Mouse (Mus musculus) gastrocnemius, postnatal 25 days (tissue): ENCODE results near the gene Cbx4. TPM values are rescaled to one million over a fixed set of nuclear protein-coding genes. Genes with fewer than 3 reads are reported as not detected.
A peak's percentile ranks its signal among the peaks of the same experiment; 100 is the strongest.

Source experiments
- DNase-seq: peaks from one replicate; pipeline ENCODE4 v3.0.0; 2022
- total RNA-seq, 2 experiments: library from RNA; stranded (reverse); gene quantifications; 1 replicate in 1 of 2; 2 replicates in 1 of 2; pipeline ENCODE4 v1.2.3; 2021

The Cbx4 gene
- total RNA-seq, 2 experiments from 2014 or later, result 2.4 to 3.5 TPM

DNA sequence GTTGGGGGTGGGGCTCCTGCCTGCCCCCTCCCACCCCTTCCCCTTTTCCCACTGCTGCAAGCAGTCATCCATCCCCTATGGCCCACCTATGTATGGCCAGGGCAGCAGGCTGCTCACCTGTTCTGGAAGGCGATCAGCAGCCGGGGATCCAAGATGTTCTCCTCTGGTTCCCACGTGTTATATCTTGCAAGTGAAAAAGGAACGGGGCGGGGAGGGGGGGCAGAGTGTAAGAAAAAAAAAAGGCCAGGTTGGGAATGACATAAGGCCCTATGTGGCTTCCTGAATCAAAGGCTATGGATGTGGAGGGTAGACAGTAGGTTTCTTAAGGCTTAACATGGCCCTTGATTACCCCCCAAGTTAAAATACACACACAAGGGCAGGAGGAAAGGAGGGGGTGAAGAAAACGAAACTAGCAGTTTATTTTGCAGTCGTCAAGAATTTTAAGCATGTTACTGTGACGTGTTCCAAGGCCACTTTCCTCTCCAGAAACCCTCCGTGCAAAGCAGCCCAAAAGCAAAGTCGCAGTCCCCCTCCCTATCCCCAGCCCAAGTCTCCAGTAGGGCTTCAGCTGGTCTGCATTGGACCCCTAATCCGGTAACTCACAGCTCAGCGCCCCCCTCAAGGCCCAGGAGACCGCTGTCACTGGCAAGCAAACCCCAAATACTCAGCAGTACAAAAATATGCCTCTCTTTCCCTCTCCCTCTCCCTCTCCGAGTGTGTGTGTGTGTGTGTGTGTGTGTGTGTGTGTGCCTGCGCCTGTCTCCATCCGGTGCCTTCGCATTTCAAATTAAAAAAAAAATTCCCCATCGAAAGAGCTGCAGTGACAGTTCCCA is 1.4 kb downstream of the Cbx4 start:
- DNase-seq, result peak; percentile 45

DNA sequence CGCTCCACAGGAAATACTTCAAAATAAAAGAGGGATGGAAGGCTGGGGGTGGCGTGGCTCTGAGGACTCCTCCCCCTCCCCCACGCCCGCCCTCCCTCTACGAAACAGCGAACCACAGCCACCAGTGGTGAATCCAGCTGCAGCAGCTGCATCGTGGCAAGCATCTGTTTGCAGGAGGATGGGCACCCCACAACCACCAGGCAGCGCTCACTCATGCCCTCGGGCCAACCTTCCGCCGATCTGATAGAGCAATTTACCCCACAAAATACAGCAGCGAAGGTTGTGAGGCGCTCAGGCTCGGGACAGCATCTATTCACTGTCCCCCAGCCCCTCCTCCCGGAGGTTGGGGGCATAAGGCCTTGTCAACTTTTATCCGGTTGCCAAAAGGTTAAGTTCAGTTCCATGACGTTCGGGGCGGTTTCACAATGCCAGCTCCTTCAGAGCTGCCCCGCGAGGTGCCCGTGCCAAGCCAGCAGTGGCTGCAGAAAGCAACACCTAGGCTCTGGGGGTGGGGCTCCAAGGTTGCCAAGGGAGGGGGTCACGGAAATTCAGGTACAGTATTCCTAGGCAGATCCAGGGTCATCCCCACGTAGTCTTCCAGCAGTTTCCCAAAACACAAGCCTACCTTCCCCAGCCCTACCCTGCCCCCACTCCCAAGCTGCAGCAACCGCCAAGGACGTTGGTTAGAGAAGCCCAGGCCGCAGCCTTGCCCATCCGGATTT is 2.1 kb downstream of the Cbx4 start:
- DNase-seq, result peak; percentile 36

DNA sequence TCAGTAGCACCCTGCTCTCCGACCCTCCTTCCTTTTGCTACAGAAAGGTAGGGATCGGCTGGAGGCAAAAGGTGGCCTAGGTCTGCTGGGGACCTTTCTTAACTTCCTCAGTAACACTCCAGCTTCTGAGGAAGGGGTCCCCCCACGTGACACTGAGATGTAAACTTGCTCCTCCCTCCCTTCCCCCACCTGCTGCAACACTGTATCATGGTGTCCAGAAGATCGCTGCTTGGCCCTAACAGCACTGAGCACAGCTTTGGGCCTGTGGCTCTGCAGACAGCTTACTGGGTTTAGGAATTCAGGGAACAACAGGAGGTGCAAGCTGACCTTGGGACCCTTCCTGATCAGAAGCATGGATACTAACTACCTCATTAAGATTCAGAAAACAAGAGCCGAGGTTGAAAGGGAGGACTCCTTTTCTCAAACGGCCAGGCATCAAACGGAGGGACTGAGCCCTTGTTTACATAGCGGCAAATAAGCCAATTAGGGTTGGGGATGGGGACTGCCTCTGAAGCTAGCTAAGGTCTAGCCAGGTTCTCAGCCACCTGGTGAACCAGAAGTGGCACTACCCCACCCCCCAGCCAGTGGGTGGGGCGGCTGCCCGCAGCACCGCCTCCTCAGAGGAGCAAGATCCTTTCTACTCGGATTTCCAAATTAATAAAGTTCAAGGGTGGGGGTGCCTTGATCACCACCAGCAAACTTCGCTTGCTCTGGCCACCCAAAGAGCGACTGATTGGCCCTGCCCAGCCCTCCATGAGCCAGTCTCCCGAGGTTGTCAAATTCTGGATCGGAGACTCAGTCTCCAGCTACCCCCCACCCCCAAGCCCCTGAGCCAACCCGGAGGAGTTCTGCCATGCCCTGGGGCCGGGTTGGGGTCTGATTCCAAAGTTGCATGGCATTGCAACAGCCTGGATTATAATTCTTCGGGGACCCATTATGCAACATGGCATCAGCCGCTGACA is 3.1 kb downstream of the Cbx4 start:
- no peak for DNase-seq

DNA sequence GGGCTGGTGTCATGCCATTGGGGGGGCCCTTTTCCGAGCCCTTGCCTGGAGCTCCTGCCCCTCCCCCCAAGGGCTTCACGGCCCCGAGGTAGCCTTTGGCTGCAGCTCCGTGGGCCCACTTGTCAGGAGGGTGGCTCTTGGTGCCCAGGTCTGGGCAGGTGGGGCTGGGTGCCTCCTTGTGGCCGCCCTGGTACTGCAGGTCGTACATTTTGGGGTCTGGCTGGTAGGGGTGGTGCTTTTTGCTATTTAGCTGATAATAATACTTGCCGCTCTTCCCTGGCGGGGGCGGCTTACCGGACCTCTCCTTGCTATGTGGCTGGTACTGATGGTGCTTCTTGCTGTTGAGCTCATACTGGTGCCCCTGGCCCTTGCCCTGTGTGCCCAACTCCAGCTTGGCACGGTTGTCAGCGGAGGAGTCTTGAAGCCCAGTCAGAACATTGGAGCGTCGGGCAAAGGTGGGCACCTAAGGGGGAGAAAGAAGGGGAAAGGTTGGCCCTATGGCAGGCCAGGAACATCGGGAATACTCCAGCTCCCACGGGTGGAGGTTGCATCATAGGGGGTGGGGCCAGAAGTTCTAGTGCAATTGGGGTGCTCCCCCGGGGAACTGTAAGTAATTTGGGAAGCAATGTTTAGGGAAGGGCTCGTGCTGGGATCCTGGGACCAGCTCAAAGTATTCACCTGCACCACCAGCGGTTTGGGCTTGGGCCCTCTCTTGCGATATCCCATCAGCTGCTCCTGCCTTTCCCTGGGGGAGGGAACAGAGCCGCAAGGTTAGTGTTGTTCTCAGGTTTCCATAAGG is 4.0 kb downstream of the Cbx4 start:
- DNase-seq, result no peak

DNA sequence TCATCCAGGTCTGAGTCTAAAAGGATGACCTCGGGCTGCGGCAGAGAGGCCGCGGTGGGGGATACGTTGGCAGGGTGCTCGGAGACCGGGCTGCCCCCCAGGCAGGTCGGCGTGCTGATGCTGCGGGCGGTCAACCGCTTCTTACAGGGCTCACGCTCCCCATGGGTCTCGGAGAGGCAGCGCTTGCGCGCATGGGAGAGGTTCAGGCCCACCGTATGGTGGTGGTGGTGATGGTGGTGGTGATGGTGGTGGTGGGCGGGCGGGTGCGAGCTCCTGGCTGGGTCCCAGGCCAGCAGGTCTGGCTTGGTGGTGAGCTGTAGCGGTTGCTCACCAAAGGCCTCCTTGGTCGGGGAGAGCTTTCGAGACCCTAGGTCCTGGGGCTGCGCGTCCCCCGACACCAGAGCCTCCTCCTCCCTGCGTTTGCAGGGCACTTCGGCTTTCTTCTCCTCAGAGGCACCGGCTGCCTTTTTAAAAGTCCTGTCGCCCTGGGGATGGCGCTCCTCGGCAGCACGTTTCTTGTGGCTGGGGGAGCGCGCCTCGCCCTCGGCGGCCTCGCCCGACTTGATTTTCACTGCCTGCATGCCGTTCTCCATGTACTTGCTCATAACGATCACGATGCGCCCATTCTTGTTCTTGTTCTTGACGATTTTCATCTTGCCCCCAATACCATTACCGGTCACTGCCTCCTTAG is 4.7 kb downstream of the Cbx4 start:
- no peak for DNase-seq

DNA sequence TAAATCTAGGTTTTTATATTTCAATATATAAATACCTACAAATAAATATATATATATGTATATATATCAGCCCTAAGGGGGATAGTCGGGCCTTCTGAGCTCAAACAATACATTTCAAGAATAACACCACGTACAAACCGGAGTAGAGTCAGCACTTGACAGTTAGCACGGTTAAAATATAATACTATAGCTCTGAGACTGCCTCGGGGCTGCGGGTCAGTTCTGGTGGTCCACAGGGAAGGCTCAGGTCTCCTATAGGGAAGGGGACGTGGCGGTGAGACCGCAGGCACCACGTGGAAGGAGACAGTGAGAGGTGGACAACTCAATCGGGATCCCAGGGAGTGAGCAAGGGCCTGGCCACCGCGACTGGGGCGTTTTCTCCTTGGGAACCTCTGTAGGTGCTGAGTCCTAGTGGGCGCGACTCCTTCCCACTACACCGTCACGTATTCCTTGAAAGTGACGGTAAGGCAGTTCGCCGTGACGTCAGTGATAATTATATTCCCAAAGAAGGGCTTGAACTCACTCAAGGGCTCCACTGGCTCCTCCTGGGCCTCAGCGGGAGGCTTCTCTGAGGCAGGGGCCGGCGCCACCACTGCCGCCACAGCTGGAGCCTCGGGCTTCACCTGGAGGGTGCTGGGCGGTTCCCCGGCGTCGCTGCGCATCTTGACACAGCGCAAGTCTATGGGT is 5.4 kb downstream of the Cbx4 start:
- DNase-seq, result no peak

DNA sequence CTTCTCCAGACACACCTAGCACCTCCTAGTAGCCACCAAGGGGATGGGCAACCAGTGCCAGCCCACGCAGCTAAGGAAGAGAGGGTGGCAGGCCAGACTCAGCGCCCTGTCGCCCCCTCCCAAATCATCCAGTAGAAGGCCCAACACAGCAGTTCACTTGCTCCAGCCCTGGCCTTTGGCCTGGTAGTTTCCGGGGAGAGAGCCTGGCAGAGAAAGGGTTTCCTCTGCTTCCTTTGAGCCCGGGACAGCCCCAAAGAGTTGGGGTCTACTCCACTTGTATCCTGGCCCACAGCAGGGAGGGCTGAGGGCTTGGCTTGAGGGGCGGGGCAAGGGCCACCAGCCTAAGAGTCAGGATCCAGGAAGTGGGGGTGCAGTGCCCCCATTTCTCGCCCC is 6.6 kb downstream of the Cbx4 start:
- no peak for DNase-seq

DNA sequence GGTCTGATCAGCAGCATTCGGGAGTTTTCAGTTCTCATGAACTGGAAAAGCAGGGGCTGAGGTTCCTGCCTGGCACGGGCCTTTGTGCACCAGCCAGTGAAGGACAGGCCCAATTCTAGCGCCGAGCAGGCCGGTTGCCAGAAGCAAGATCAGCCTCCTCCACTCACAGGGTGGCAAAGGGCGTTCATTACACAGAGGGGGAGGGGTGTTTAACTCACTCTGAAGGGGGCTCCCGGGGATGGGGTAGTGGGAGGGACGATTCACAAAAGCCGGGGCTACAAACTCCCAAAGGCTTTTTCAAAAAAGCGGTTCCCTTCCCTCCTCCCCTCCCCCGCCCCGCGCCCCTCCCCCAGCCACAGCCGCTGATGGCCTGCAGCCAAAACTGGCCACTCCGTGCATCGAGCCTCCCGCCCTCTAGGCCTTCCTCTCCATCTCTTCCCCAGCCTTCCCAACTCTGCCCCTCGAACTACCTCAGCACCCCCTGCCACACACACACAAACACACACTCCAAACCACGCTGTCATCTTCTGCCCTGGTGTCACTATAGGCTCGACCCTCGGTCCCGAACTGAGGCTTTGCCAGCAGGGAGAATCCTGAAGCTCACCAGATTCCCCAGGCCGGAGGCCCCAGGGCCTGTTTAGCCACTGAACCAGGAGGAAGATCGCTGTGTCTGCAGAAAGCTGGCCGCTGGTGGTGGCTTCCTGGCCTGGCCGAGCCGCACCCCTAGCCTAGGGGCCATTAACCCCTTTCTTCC is 7.2 kb downstream of the Cbx4 start:
- no peak for DNase-seq

DNA sequence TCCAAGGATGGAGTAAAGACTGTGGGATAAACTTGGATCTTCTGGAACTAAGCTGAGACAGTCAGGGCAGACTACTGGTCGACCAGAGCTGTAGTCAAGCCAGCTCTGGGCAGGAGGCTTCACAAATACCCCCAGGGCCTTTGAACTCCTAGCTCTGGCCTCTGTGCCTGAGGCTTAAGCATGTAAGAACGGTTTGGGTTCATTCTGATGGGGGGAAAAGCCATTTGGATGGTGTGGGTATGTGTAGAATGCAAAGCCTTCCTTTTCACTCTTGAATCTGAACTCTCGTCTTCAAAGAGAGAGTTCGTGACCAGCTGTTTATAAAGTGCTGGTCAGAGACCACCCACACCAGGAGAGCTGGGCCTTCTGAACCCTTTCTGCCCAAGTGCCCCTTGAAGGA is 8.3 kb downstream of the Cbx4 start:
- DNase-seq, result no peak

DNA sequence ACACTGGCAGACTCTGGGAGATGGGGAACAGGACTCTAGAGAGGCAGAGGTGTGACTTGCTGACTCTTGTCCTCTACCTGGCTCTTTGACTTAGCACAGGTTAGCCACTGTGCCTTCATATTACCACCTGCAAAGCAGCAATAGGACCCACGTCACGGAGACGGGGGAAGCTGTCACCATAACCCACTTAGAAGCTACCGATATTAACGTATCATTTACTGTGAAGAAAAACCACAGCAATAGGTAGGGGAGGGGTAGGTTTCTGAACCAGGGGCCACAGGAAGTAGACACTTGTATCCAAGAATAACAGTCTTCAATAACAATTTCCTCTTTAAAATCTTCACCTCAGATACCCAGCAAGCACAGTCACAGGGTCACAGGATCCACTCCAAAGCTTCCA is 10.2 kb downstream of the Cbx4 start:
- no peak for DNase-seq

DNA sequence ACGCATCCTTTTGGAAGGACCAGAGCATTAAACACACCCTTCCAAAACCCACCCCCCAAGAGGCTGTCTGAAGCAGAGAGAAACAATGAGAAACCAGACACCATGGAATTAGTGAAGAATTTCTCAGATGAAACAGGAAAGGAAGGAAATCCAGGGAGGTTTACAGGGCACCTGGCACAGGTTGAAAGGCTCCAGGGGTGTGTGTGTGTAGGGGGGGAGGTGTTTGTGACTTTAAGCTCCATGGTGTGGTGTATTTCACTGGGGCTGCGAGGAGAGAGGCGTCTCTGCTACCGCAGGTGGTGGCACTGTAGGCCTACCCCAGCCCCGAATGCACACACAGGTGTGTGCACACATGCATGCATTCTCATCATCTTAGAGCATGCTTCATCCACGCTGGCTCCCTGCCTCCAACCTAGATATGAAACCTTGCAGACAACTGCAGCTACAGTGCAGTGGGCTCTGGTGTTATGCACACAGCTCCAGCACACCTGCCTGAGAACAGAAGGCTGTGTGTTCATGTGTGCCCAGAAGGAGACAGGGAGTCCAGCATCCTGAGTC is 12.1 kb downstream of the Cbx4 start:
- no peak for DNase-seq

DNA sequence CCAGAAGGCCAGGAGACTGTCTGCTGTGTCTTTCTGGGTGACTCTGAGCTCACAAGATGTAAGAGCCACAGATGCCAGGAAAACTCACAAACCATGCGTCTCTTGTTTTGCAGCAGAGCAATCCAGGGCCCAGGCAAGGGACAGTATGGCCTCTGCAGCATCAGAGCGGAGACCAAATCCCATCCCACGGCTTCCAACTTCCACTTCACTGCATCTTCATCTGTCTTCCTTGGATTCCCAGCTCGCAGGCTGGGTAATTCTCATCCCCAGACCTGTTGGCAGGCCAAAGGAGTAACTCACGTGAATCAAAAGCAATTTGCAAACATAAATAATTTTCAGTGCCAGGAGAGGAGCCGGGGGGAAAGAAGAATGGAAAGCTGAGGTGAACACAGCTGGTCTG is 13.0 kb downstream of the Cbx4 start:
- DNase-seq, result no peak

DNA sequence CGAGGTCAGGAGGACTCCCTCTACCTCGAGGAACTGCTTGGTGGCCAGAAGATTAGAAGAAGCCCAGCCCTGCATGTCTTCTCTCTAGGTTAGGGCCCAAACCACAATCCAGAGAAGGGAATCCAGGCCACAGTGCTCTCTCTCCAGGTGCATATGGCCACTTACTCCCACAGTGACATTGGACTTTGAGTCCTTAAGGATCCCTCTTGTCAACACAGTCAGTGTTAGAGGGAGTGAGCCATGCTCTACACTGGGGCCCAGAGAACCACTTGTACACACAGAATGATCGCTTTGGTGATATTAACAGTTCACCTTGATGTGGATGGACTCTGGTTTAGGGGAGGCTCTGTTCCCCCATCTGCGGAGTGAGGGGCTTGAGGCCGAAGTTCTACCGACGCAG is 13.8 kb downstream of the Cbx4 start:
- no peak for DNase-seq

DNA sequence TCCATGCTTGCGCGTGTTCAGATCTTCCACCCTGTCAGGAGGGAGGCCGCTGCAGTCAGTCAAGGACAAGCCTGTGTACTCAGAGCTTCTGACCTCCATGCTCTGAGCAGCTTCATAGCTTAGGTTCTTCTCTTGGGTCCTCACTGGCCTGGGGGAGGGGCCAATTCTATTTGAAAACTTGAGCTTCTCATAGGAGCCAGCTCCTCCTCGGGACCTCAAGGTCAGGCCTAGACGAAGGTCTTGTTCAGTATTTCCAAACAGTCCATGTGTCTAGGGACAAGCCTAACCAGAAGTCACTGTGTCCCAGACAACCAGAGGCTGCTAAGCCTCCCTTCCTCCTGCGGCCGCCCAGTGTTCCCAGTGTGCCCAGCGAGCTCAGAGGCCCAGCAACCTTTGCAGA is 19.2 kb downstream of the Cbx4 start:
- no peak for DNase-seq

DNA sequence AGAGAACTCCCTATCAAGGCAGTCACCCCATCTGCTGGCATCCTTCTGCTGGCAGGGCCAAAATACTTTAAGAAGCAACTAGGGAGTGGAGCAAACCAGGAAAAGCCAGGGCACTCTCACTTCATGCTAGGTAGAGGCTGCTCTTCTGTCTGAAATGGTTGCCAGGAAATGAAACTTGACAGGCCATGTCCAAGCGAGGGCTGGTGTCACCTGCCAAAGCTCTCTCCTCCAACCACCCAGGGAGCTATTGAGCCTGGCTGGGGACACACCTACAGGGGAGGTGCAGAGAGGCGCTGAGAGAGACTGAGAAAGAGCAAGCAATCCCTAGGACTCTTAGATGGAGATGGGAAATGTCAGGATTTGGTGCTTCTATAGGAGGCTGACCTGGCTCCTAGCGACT is 26.8 kb downstream of the Cbx4 start:
- no peak for DNase-seq

DNA sequence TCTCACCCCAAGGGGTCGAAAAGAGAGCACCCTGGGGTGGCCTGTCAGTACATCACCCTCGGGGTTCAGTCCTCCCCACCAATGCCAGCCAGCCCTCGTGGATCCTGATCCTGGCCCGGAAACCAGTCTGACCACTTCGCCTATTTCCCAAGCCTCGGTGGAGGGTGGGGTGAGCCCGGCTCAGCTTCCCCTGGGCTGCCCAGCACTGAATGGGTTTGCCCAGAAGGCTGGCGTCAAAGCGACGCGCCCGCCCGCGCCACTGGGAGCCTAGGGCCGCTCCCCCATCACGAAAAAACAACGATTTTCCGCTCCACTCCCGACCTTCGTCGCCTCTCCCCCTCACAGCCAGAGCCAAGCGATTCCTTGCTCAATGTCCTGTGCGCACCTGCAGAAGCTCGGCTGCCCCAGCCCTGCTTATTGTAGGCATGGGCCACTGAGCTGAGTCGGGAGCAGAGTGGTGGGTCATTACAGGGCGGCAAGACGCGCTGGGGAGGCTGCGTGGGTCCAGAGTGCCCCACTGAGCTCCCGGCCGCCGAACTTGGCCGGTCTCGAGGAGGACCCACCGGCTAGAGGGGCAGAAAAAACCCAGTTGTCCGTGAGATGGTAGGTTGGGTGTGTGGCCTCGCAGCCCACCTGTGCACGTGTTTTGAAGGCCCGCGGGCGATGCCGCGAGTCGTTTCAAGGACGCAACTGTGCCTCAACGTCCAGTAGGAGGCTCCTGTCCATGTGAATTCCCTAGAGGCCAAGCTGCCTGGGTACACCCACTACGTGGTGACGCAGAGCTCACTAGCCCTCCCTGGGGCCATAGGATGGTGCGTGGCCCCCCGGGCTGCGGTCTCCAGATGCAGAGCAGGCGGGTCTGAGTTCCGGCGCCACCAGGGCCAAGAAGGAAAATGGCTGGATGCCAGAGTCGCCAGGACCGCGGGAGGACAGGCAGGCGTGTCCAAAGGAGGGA is 27.7 kb downstream of the Cbx4 start:
- DNase-seq, result no peak

DNA sequence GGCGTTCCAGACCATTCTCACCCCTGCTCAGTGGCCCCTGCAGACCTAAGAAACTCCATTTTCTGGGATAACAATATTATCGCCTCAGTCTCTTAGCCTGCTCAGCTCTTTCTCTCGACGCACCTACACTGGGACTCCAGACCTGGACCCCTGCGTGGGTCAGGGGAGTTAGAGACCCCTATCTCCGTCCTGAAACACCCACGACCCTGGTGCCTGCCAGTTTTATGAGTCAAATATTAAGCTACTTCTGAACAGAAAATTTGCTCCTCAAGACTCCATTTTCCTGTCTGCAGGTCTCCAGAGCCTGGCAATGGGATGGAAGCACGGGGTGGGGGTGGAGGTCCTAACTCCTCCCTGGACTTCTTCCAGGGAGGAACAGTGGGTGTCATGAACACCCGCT is 28.7 kb downstream of the Cbx4 start:
- DNase-seq, result no peak
